Mouse (Mus musculus): ENCODE data around the gene Plcb3. TPM values are rescaled to one million over a fixed set of nuclear protein-coding genes. Genes with fewer than 3 reads are reported as not detected.

Plcb3 gene
- polyA plus RNA-seq, 1 experiment from 2014 or later, result 7.3 TPM

GRCm38 (mm10) chr19:6971644-6972043, 4.6 kb downstream of the Plcb3 start:
- no peak for DNase-seq (ENCODE audit: low spot score)

- DNase-seq (ENCODE audit: low spot score), result no peak
Observed at GRCm38 (mm10) chr19:6970460-6971085, 5.7 kb downstream of the Plcb3 start.

- DNase-seq (ENCODE audit: low spot score), result peak; percentile 77
Observed at GRCm38 (mm10) chr19:6969665-6970381, 6.4 kb downstream of the Plcb3 start.

GRCm38 (mm10) chr19:6969291-6969664, 7.0 kb downstream of the Plcb3 start:
- DNase-seq (ENCODE audit: low spot score), result no peak

GRCm38 (mm10) chr19:6968491-6969271, 7.6 kb downstream of the Plcb3 start:
- DNase-seq (ENCODE audit: low spot score), result peak; percentile 29

- no peak for DNase-seq (ENCODE audit: low spot score)
Observed at GRCm38 (mm10) chr19:6956461-6956860, 19.8 kb downstream of the Plcb3 start.

- no peak for DNase-seq (ENCODE audit: low spot score)
Observed at GRCm38 (mm10) chr19:6955424-6955823, 20.8 kb downstream of the Plcb3 start.

- peak; percentile 15 for DNase-seq (ENCODE audit: low spot score)
Observed at GRCm38 (mm10) chr19:6954046-6954445, 22.2 kb downstream of the Plcb3 start.

- DNase-seq (ENCODE audit: low spot score), result peak; percentile 42
Observed at GRCm38 (mm10) chr19:6952712-6953037, 23.6 kb downstream of the Plcb3 start.

GRCm38 (mm10) chr19:6951994-6952711, 24.1 kb downstream of the Plcb3 start:
- DNase-seq (ENCODE audit: low spot score), result peak; percentile 31

GRCm38 (mm10) chr19:6951381-6951968, 24.8 kb downstream of the Plcb3 start:
- peak; percentile 80 for DNase-seq (ENCODE audit: low spot score)

GRCm38 (mm10) chr19:6950613-6951153, 25.6 kb downstream of the Plcb3 start:
- peak; percentile 61 for DNase-seq (ENCODE audit: low spot score)

- no peak for DNase-seq (ENCODE audit: low spot score)
Observed at GRCm38 (mm10) chr19:6949951-6950350, 26.3 kb downstream of the Plcb3 start.

- DNase-seq (ENCODE audit: low spot score), result no peak
Observed at GRCm38 (mm10) chr19:6949532-6949931, 26.7 kb downstream of the Plcb3 start.

- no peak for DNase-seq (ENCODE audit: low spot score)
Observed at GRCm38 (mm10) chr19:6948186-6948585, 28.1 kb downstream of the Plcb3 start.

GRCm38 (mm10) chr19:6947742-6948141, 28.5 kb downstream of the Plcb3 start:
- no peak for DNase-seq (ENCODE audit: low spot score)

GRCm38 (mm10) chr19:6943709-6944108, 32.6 kb downstream of the Plcb3 start:
- no peak for DNase-seq (ENCODE audit: low spot score)

- DNase-seq (ENCODE audit: low spot score), result no peak
Observed at GRCm38 (mm10) chr19:6942764-6943163, 33.5 kb downstream of the Plcb3 start.

GRCm38 (mm10) chr19:6942249-6942691, 34.0 kb downstream of the Plcb3 start, which contains the start of gene Gpr137:
Gene Gpr137 (minus strand): TSS chr19:6942480.
- peak; percentile 92 for DNase-seq (ENCODE audit: low spot score)

GRCm38 (mm10) chr19:6941372-6942248, 34.7 kb downstream of the Plcb3 start, which contains the start of gene Bad:
Gene Bad (plus strand): TSS chr19:6941861.
- peak; percentile 94 for DNase-seq (ENCODE audit: low spot score)

Measured in thymus, postnatal 0 days (tissue).